Mouse (Mus musculus) cerebellum, adult 2 months (tissue): ENCODE measurements around the gene Crtac1.

Experiments used
- CTCF ChIP-seq: fragments of 200-500 bp; IDR thresholded peaks from 2 replicates; pipeline ENCODE4 v1.5.1; 2011; ENCODE audit warnings: low read depth, mild to moderate bottlenecking, control low read depth, low read length, moderate library complexity, borderline replicate concordance; ENCODE audit not compliant: insufficient read depth
- POLR2A ChIP-seq: fragments of 200-500 bp; IDR thresholded peaks from 2 replicates; pipeline ENCODE4 v1.6.1; 2011; ENCODE audit warnings: low read length, control low read depth, borderline replicate concordance; ENCODE audit not compliant: insufficient read depth

- TF ChIP-seq CTCF, result no peak
- TF ChIP-seq POLR2A, result no peak
Measured at GRCm38 (mm10) chr19:42358406-42358805, 73.2 kb downstream of the Crtac1 start.
